Mouse (Mus musculus): Measurements from ENCODE around the gene Scamp3.

- TF ChIP-seq BHLHE40 (IDR thresholded peaks at IDR 0.05; ENCODE audit: borderline replicate concordance, low read depth, low read length) (no peak), POLR2A (IDR thresholded peaks at IDR 0.05; ENCODE audit: control insufficient read depth in 1 of 2, insufficient read depth in 1 of 2, low read depth in 1 of 2, low read length in 2 of 2, poor library complexity in 1 of 2) (no peak), CTCF (IDR thresholded peaks at IDR 0.05 in 2 of 3, conservative IDR thresholded peaks at IDR 0.05 in 1 of 3; ENCODE audit: control insufficient read depth in 1 of 3, insufficient read depth in 1 of 3, low read depth in 2 of 3, low read length in 3 of 3, poor library complexity in 1 of 3, severe bottlenecking in 1 of 3) (peak; percentile 35 to 54 (median 43)), GATA1 (IDR thresholded peaks at IDR 0.05; ENCODE audit: low read depth, low read length) (no peak), MYB (IDR thresholded peaks at IDR 0.05; ENCODE audit: low read depth, low read length) (no peak), ETS1 (IDR thresholded peaks at IDR 0.05; ENCODE audit: low read depth, low read length) (no peak), MAFK (IDR thresholded peaks at IDR 0.05; ENCODE audit: borderline replicate concordance, low read depth, low read length) (no peak), E2F4 (IDR thresholded peaks at IDR 0.05; ENCODE audit: borderline replicate concordance, low read depth, low read length) (no peak), EP300 (IDR thresholded peaks at IDR 0.05; ENCODE audit: low read depth in 1 of 2, low read length in 2 of 2) (no peak)
These were observed 16.1 kb downstream of the Scamp3 start for GRCm38 (mm10) chr3:89193351-89193750.
